ENCODE assay signal across 25 mouse cellular contexts in the genomic region with DNA sequence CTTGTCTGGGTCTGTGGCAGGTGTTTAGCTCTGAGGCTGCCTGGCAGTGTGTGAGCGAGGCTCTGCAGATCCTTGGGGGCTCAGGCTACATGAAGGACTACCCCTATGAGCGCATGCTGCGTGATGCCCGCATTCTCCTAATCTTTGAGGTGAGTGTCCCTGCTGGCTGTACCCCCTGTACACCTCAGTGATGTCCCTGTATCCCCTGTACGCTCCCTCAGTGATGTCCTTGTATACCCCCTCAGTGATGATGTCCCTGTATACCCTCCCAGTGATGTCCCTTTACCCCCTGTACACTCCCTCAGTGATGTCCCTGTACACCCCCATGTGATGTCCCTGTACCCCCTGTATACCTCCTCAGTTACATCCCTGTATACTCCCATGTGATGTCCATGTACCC. TPM values are rescaled to one million over a fixed set of nuclear protein-coding genes. Genes with fewer than 3 reads are reported as not detected.
"Had no signal": no experiment of that assay in that cellular context is flagged by ENCODE, and none has a peak within 500 bp of the region (broad histone marks: within the 10 kb centered on the region; RNA-seq: fewer than 3 reads in every experiment).

No protein-coding gene starts in this region.

- DNase-seq: kidney, adult 18-20 months; kidney, adult 9 months; kidney, postnatal 14 days; kidney, postnatal 4 days; left cerebral cortex, postnatal 4 days; liver, postnatal 0 days; lung, embryonic 14.5 days; thymus, adult 18-20 months; thymus, postnatal 36 days had no signal

- H3K4me3 ChIP-seq: limb, embryonic 12.5 days; limb, embryonic 15.5 days; neural tube, embryonic 12.5 days had no signal

- H3K4me1 ChIP-seq: limb, embryonic 12.5 days; limb, embryonic 15.5 days; neural tube, embryonic 12.5 days had no signal

- H3K9me3 ChIP-seq: limb, embryonic 12.5 days; limb, embryonic 15.5 days; neural tube, embryonic 12.5 days had no signal

- H3K9ac ChIP-seq: limb, embryonic 12.5 days; limb, embryonic 15.5 days; liver, embryonic 14.5 days; liver, postnatal 0 days; lung, embryonic 14.5 days; neural tube, embryonic 12.5 days had no signal

- H3K27ac ChIP-seq: limb, embryonic 12.5 days; limb, embryonic 15.5 days; liver, embryonic 14.5 days; macrophage; neural tube, embryonic 12.5 days had no signal

- ATAC-seq: liver, postnatal 0 days; lung, postnatal 0 days had no signal

- H3K4me2 ChIP-seq: limb, embryonic 12.5 days; limb, embryonic 15.5 days; liver, embryonic 11.5 days; lung, embryonic 14.5 days; neural tube, embryonic 12.5 days had no signal

- H3K27me3 ChIP-seq: limb, embryonic 12.5 days; limb, embryonic 15.5 days; neural tube, embryonic 12.5 days had no signal

RNA-seq across cellular contexts. Expression of a gene that starts 32.0 kb away (rescaled TPM):
- total RNA-seq: layer of hippocampus, adult 18-20 months; layer of hippocampus, postnatal 14 days; left cerebral cortex, adult 8-10 months; left cerebral cortex, postnatal 14 days; left cerebral cortex, postnatal 4 days; megakaryocyte-erythroid progenitor cell, adult 5-6 weeks had no signal
- polyA plus RNA-seq: kidney, embryonic 16.5 days; limb, embryonic 12.5 days; limb, embryonic 15.5 days; liver, embryonic 11.5 days; liver, embryonic 14.5 days; liver, postnatal 0 days; lung, embryonic 14.5 days; lung, postnatal 0 days; macrophage; neural tube, embryonic 12.5 days; small intestine, adult 2 months; spleen, adult 2 months; stomach, embryonic 16.5 days had no signal
